Comparison of ENCODE assay signal across 7 mouse cellular contexts in the genomic region with DNA sequence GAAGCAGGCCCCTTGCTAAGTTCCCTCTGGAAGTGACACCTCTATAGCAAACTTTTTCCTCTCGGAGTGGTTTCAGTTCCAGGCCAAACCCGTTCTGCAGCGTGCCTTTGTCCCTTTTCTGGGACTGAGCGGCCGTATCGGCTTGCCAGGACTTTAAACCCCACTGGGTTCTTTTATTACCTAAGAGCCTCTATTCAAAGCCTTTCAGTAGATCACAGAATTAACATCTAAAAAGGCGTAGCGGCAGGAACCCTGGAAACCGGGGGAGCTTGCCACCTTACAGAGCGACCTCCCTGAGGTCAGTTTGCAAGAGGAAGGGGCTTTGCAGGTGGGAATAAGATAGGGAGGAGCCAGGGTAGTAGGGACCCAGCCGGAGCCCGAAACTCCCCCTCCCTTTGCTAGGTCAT.
A peak's percentile ranks its signal among the peaks of the same experiment; 100 is the strongest.
DNase-seq lines count a peak whose midpoint lies in the region; ATAC-seq lines count a peak whose summit lies in the region.

No protein-coding gene starts in this region.

- ATAC-seq in embryonic facial prominence, embryonic 14.5 days (ENCODE audit: low read depth): peak; percentile 77; the same call in 1 of the 2 replicates

- peak overlapping the region; percentile 57 for H3K27ac ChIP-seq in embryonic facial prominence, embryonic 14.5 days (replicated peaks; ENCODE audit: low read depth, low read length)
- peak overlapping the region; percentile 91 for H3K27ac ChIP-seq in midbrain, embryonic 10.5 days (replicated peaks)

- 18% methylated on average over 12 of the region's 12 CpGs for WGBS in embryonic facial prominence, embryonic 14.5 days
- WGBS in midbrain, embryonic 10.5 days: 4% methylated on average over 12 of the region's 12 CpGs

- H3K4me3 ChIP-seq in embryonic facial prominence, embryonic 14.5 days (ENCODE audit: low read depth, low read length): no peak overlapping the region
- H3K4me3 ChIP-seq in midbrain, embryonic 10.5 days: peak overlapping the region; percentile 36

- peak; percentile 88 for DNase-seq in ZHBTc4 (ENCODE audit: low read depth, low spot score)
- peak; percentile 79 for DNase-seq in embryonic facial prominence, embryonic 14.5 days (ENCODE audit: low spot score)
- DNase-seq in kidney, adult 8-10 months: peak; percentile 37 to 44
- peak; percentile 74 for DNase-seq in midbrain, embryonic 10.5 days (ENCODE audit: low spot score)
- DNase-seq in gastrocnemius, postnatal 10 days: no peak
- DNase-seq in adrenal gland, adult 2 months: no peak
- DNase-seq in cerebellum, postnatal 4 days (ENCODE audit: low spot score in 2 of 2): no peak

- H3K27me3 ChIP-seq in embryonic facial prominence, embryonic 14.5 days (replicated peaks; ENCODE audit: control insufficient read depth, insufficient read depth, low read length): 0 out of 2 replicates have a peak, but pooled peaks cover 8% of the 10 kb centered on the region
- peaks cover 37% of the 10 kb centered on the region for H3K27me3 ChIP-seq in midbrain, embryonic 10.5 days (ENCODE audit: low read depth, poor library complexity, severe bottlenecking)

- H3K9ac ChIP-seq in embryonic facial prominence, embryonic 14.5 days (ENCODE audit: low read depth, low read length): no peak overlapping the region

- no peaks in the 10 kb centered on the region for H3K9me3 ChIP-seq in embryonic facial prominence, embryonic 14.5 days (ENCODE audit: control insufficient read depth, low read length)
- no peaks in the 10 kb centered on the region for H3K9me3 ChIP-seq in midbrain, embryonic 10.5 days (replicated peaks)

- no peaks in the 10 kb centered on the region for H3K36me3 ChIP-seq in embryonic facial prominence, embryonic 14.5 days (ENCODE audit: control insufficient read depth, insufficient read depth, low read length)
- no peaks in the 10 kb centered on the region for H3K36me3 ChIP-seq in midbrain, embryonic 10.5 days

- peaks cover 8% of the 10 kb centered on the region; the same call in 1 of the 2 replicates for H3K4me1 ChIP-seq in embryonic facial prominence, embryonic 14.5 days (ENCODE audit: control insufficient read depth, insufficient read depth, low read length)
- H3K4me1 ChIP-seq in midbrain, embryonic 10.5 days: peaks cover 53% of the 10 kb centered on the region

- H3K4me2 ChIP-seq in embryonic facial prominence, embryonic 14.5 days (ENCODE audit: low read depth, low read length): peak overlapping the region; percentile 11; the same call in 1 of the 2 replicates

Comparison
In these comparisons a context has a peak if more than half of its experiments do, and no peak if none do; other contexts are left out.
1. DNase-seq: peak in ZHBTc4 (single experiment), embryonic facial prominence, embryonic 14.5 days (single experiment), kidney, adult 8-10 months (2 of 2) and midbrain, embryonic 10.5 days (single experiment); none in gastrocnemius, postnatal 10 days (single experiment), adrenal gland, adult 2 months (single experiment) and cerebellum, postnatal 4 days (0 of 2).